Mouse (Mus musculus) neural tube, embryonic 12.5 days (tissue): ENCODE data around the gene Rab3a. TPM values are rescaled to one million over a fixed set of nuclear protein-coding genes. Genes with fewer than 3 reads are reported as not detected.

Source experiments
- ATAC-seq: fragments of 200-750 bp; cut with Nextera tagmentation; 2 replicates; pipeline ENCODE4 v1.8.0; 2017; ENCODE audit warnings: low read depth, mild to moderate bottlenecking, moderate TSS enrichment, moderate library complexity; ENCODE audit not compliant: low FRiP score
- H3K27ac ChIP-seq: fragments of 300-500 bp; sonication (generic); 2 replicates; pipeline ENCODE4 v1.5.1; 2016
- H3K27me3 ChIP-seq: fragments of 300-500 bp; sonication (generic); replicated peaks from 2 replicates; pipeline ENCODE4 v1.6.1; 2016; ENCODE audit warnings: mild to moderate bottlenecking
- H3K36me3 ChIP-seq: fragments of 300-500 bp; sonication (generic); 2 replicates; pipeline ENCODE4 v1.6.1; 2016; ENCODE audit warnings: mild to moderate bottlenecking
- H3K4me1 ChIP-seq: fragments of 300-500 bp; sonication (generic); 2 replicates; pipeline ENCODE4 v1.6.1; 2016
- H3K4me2 ChIP-seq: fragments of 300-500 bp; sonication (generic); replicated peaks from 2 replicates; pipeline ENCODE4 v1.6.1; 2016; ENCODE audit warnings: mild to moderate bottlenecking
- H3K4me3 ChIP-seq: fragments of 300-500 bp; sonication (generic); 2 replicates; pipeline ENCODE4 v1.5.1; 2016
- H3K9ac ChIP-seq: fragments of 300-500 bp; sonication (generic); 2 replicates; pipeline ENCODE4 v1.6.1; 2016; ENCODE audit warnings: mild to moderate bottlenecking
- H3K9me3 ChIP-seq: fragments of 300-500 bp; sonication (generic); 2 replicates; pipeline ENCODE4 v1.6.1; 2016; ENCODE audit warnings: mild to moderate bottlenecking
- WGBS: fragments of 180-500 bp; shearing (Covaris S2); methylation state at CpG from one replicate; pipeline ENCODE4 v1.1.7; 2016; 5-methylcytosine and 5-hydroxymethylcytosine counted together
- polyA plus RNA-seq: library from polyadenylated mRNA; unstranded; fragments of >200 nt; fragmentation: Nextera tagmentation; extraction: Ambion mirVana; gene quantifications from 2 replicates; pipeline ENCODE4 v1.2.1, GENCODE M21; 2016

Gene Rab3a
- polyA plus RNA-seq, 1 experiment from 2014 or later: 199 TPM

DNA sequence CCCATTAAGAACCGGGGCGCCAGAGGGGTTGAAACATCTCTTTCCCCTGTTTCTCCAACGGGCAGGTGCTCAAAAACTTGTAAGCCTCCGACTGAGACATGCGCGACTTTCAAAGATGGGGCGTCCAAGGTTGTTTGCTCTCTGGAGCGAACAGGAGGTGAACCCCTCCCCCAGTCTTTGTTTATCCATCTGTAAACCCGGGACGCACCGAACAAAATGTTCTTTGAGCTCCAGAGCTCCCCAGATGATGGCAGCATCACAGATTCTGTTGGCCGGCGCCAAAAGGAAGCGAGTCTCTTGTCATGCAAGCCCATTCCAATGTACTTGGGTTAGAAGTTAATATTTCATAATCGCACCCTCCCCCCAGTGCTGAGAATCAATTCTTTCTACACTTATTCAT, 43.8 kb downstream of the Rab3a start:
- Histone ChIP-seq H3K27ac (no peak overlapping the region), H3K27me3 (peaks cover 44% of the 10 kb centered on the region), H3K4me2 (peak overlapping the region; percentile 84), H3K4me3 (peak overlapping the region; percentile 52), H3K36me3 (no peaks in the 10 kb centered on the region), H3K4me1 (peaks cover 18% of the 10 kb centered on the region), H3K9ac (no peak overlapping the region; the same call in 1 of the 2 replicates), H3K9me3 (no peaks in the 10 kb centered on the region)
- WGBS: 13% methylated on average over 15 of the region's 15 CpGs
- ATAC-seq: no peak

DNA sequence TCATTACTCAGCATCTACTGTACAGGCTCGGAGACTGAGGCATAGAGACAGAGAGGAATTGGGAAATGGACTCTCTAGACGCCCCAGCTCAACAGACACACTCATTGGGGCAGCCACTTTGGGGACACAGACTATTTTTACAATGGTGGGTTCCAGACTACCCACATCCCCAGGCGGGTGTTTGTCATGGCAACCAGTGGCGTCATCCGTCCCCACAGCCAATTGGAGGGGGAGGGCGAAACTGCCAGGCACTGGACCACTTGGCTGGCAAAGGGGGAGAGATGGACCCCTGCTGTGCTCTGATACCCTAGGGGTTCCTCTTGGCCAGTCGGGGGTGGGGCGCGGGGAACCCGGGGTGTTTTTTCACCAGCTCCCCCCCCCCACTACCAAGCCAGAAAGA, 46.2 kb downstream of the Rab3a start:
- 45% methylated on average over 10 of the region's 10 CpGs for WGBS
- Histone ChIP-seq H3K27ac (no peak overlapping the region), H3K9me3 (no peaks in the 10 kb centered on the region), H3K4me3 (no peak overlapping the region), H3K36me3 (no peaks in the 10 kb centered on the region), H3K9ac (no peak overlapping the region), H3K27me3 (peaks cover 61% of the 10 kb centered on the region), H3K4me2 (no peak overlapping the region), H3K4me1 (peaks cover 32% of the 10 kb centered on the region)
- ATAC-seq: no peak

DNA sequence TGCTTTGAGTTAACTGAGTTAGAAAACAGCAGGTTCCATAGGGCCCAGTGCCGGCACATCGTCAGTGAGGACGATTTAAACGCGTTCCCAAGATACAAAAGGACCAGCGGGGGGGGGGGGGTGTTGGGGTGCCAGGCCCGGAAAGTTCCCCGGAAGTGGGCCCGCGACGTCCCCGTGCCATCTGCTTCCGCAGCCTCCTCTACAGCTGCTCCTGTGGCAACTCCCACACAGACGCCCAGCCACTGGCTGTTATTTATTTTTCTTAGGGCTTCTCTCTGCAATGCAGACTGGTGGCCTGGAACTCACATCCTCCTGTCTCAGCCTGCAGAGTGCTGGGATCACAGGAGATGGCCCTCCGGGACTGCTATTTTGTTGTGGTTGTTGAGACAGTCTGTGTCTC, 46.7 kb downstream of the Rab3a start:
- no peaks in the 10 kb centered on the region for H3K36me3 ChIP-seq
- peaks cover 32% of the 10 kb centered on the region for H3K4me1 ChIP-seq
- H3K27ac ChIP-seq: no peak overlapping the region
- no peak overlapping the region for H3K4me3 ChIP-seq
- H3K9me3 ChIP-seq: no peaks in the 10 kb centered on the region
- H3K4me2 ChIP-seq: no peak overlapping the region
- H3K27me3 ChIP-seq: peaks cover 65% of the 10 kb centered on the region
- WGBS: 28% methylated on average over 15 of the region's 15 CpGs
- no peak overlapping the region for H3K9ac ChIP-seq
- ATAC-seq: no peak

DNA sequence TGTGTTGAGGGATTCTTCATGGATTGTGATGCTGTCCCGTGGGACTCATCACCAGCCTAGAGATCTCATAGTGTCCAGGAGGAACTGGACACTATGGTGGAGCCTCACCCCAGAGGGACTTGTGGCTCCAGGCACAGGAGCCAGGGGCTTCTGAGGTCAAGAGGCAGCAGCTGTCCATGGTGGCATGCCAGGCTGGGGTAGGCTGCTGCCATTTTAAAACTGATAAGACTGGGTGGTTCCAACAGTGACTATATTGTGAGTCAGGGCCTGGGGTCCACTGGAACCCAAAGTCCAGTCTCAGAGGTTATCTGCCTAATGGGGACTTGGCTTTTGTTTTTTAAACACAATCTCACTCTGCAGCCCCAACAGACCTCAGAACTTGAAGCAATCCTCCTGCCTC, 47.4 kb downstream of the Rab3a start:
- H3K9me3 ChIP-seq: no peaks in the 10 kb centered on the region
- no peak for ATAC-seq
- no peak overlapping the region for H3K4me3 ChIP-seq
- 81% methylated on average over 1 of the region's 1 CpGs for WGBS
- H3K4me1 ChIP-seq: peaks cover 28% of the 10 kb centered on the region
- H3K36me3 ChIP-seq: no peaks in the 10 kb centered on the region
- peaks cover 65% of the 10 kb centered on the region for H3K27me3 ChIP-seq
- no peak overlapping the region for H3K4me2 ChIP-seq
- H3K9ac ChIP-seq: no peak overlapping the region
- no peak overlapping the region for H3K27ac ChIP-seq

DNA sequence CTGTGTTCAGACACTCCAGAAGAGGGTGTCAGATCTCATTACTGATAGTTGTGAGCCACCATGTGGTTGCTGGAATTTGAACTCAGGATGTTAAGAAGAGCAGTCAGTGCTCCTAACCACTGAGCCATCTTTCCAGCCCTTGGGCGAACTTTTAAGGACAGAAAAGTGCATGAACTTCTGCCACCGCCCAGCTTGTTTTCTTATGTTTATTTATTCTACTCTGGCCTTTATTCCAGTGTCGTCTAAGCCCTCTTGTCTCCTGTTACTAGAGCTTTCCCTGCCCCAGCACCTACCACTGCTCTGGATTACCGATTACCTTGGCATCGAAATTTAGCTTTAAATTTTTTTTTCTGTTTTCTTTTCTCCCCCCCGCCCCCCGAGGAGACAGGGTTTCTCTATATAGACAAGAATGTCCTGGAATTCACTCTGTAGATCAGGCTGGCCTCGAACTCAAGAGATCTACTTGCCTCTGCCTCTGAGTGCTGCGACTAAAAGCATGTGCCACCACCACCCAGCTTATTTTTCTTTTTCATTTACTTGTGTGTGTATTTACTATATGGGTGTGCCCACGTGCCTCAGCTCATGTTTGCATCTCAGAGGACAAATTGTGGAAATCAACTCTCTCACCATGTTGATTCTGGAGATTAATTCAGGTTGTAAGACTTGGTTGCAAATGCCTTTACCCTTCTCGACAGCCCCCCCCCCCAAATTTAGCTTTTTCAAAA, 48.5 kb downstream of the Rab3a start:
- Histone ChIP-seq H3K4me3 (no peak overlapping the region), H3K27ac (no peak overlapping the region), H3K4me2 (0 out of 2 replicates have a peak overlapping the region, but pooled peaks have one; percentile 78), H3K9me3 (no peaks in the 10 kb centered on the region), H3K27me3 (peaks cover 65% of the 10 kb centered on the region), H3K36me3 (no peaks in the 10 kb centered on the region), H3K4me1 (peaks cover 23% of the 10 kb centered on the region), H3K9ac (no peak overlapping the region)
- 75% methylated on average over 11 of the region's 11 CpGs for WGBS
- ATAC-seq: no peak

DNA sequence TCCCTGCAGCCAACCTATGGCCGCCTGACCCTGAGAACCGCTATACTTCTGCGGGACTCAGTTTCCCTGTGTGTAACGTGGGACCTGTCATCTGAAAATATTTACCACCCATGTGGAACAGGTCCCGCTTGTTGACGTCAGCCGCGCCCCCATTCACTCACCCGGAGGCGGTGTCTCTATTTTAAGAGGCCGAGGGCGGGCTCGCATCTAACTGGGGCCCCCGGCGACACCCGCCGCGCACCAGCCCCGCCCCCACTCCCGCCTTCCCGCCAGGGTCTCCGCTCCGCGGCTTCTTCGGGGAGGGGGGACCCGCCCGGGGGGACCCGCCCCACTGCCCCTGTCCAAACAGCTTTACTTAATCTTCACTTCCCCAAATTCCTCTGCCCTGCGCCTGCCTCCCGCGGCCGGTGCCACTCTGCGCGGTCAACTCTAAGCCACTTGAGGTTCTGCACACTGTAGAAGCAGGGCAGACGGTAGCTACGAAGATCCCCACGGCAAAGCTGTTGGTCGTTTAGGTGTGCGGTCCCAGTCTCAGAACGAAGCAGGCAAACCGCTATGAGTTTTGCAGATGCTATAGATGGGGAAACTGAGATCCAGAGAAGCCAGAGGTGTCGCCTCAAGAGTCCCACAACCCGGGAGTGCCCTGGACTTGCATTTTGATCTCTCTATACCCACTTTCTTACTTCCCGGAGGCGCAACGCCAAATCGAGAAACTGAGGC, 49.4 kb downstream of the Rab3a start:
- 0 out of 2 replicates have a peak, but pooled peaks have one; percentile 14 for ATAC-seq
- Histone ChIP-seq H3K36me3 (no peaks in the 10 kb centered on the region), H3K9me3 (no peaks in the 10 kb centered on the region), H3K27me3 (peaks cover 55% of the 10 kb centered on the region), H3K4me2 (peak overlapping the region; percentile 78), H3K4me3 (peak overlapping the region; percentile 49), H3K4me1 (peaks cover 19% of the 10 kb centered on the region), H3K9ac (peak overlapping the region; percentile 41), H3K27ac (no peak overlapping the region)
- 2% methylated on average over 47 of the region's 47 CpGs for WGBS

DNA sequence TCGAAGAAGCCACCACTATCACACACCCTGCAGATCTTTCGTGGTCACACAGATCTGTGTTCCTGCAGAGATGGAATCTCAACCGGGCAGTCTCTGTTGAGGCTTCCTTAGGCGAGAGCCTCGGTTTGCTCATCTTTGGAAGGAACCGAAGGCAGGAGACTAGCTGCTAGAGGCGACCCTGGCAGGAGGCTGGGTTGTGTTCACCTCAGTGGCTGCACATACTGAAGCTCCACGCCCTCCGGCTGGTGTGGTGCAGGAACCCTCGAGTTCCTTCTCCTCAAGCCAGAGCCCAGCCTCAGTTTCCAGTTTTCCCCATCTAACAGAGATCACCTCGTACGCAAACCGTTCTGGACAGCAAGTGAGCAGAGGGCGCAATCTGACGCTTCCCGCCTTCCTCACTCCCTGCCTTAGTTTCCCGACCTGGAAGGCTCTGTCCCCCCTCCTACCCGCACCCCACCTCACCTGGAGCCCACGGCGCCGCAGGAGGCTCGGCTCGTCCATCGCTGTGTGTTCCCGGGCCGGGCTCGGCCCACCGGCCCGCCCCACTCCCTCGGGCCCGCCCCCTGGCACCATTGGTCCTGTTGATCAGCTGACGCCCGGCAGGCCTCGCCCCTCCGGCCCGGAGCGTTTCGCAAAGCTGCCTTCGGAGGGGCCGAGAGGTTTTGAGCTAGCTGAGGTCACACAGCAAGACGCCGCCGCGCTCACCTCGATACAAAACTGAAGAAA, 50.2 kb downstream of the Rab3a start, which contains the start of gene Mast3:
Mast3 (minus strand) TSS at position 574 of the 726 bp plus-strand sequence.
- peaks cover 48% of the 10 kb centered on the region for H3K27me3 ChIP-seq
- H3K4me1 ChIP-seq: peaks cover 19% of the 10 kb centered on the region
- ATAC-seq: peak; percentile 84
- no peaks in the 10 kb centered on the region for H3K36me3 ChIP-seq
- peak within 1 kb of the TSS; percentile 41 for H3K9ac ChIP-seq
- peak within 1 kb of the TSS; percentile 78 for H3K4me2 ChIP-seq
- under 1% methylated on average over 45 of the region's 45 CpGs for WGBS
- H3K27ac ChIP-seq: no peak within 1 kb of the TSS
- H3K4me3 ChIP-seq: peak within 1 kb of the TSS; percentile 49
- H3K9me3 ChIP-seq: no peaks in the 10 kb centered on the region

DNA sequence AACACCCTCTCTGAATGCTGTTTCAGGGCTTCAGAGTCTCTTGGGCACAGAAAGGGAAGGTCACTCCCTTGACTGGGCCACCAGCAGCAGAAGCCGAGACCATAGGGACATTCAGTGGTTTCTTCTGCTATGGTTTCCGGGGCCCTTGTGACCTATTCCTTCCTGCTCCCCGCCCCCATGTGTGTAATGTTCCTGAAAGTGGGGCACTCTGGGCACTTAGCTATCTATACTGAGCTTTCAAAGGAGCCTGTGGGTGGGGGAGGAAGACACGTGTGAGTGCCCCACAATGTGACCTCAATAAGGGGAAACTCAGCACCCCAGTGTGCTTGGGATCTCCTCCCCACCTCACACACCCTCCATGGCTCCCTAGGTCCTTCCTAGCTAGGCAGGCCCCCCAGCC, 52.1 kb downstream of the Rab3a start:
- no peak for ATAC-seq
- H3K27me3 ChIP-seq: peaks cover 41% of the 10 kb centered on the region

DNA sequence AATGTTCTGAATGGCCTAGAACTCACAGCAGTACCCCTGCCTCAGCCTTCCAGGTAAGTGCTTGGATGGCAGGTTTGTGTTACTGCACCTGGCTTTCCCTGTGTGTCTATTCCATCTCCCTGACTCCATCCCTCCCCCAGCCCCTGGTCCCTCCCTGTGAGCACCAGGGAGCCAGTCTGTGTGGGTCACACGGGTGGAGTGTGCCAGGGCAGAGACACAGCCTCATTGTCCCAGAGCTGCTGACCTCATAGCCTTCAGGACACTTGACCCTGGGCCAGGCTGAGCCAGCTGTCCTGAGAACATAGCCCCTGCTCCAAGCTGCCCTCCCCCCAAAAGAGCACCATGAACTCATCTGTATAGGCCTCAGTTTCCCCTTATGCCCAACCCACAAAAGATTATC, 52.8 kb downstream of the Rab3a start:
- no peak overlapping the region for H3K9ac ChIP-seq
- WGBS: 43% methylated on average over 1 of the region's 1 CpGs
- H3K4me2 ChIP-seq: no peak overlapping the region
- H3K27me3 ChIP-seq: peaks cover 35% of the 10 kb centered on the region
- no peak overlapping the region for H3K4me3 ChIP-seq
- H3K9me3 ChIP-seq: no peaks in the 10 kb centered on the region
- ATAC-seq: no peak
- no peaks in the 10 kb centered on the region for H3K36me3 ChIP-seq
- H3K4me1 ChIP-seq: peaks cover 15% of the 10 kb centered on the region
- no peak overlapping the region for H3K27ac ChIP-seq

More for the DNA sequence above, 52.1 kb downstream of the Rab3a start:
- peaks cover 15% of the 10 kb centered on the region for H3K4me1 ChIP-seq
- no peaks in the 10 kb centered on the region for H3K9me3 ChIP-seq
- H3K4me3 ChIP-seq: no peak overlapping the region
- no peak overlapping the region for H3K4me2 ChIP-seq
- no peak overlapping the region for H3K9ac ChIP-seq
- no peak overlapping the region for H3K27ac ChIP-seq
- WGBS: 70% methylated on average over 4 of the region's 4 CpGs
- no peaks in the 10 kb centered on the region for H3K36me3 ChIP-seq

DNA sequence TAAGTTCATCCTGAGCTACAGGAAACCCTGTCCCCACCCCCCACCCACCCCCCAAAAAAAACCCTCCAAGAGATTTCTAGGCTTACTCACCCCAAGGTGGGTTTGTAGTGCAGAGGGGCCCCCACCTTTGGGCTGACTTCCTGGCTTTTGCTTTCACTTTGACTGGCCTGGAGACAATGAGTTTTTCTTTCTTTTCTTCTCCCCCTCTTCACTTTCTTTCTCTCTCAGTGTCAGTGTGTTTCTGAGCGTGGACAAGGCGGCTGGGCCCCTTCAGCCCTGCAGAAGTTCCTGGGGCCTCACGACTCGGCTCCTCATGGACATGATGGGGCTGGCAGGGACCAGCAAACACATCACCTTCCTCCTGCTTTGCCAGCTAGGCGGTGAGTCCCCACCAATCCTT, 53.8 kb downstream of the Rab3a start, which contains the start of gene Il12rb1:
Il12rb1 (plus strand) TSS at position 211 of the 400 bp plus-strand sequence.
- Histone ChIP-seq H3K9me3 (no peaks in the 10 kb centered on the region), H3K9ac (no peak within 1 kb of the TSS), H3K4me2 (no peak within 1 kb of the TSS), H3K27me3 (peaks cover 32% of the 10 kb centered on the region), H3K36me3 (no peaks in the 10 kb centered on the region), H3K4me3 (no peak within 1 kb of the TSS), H3K4me1 (peaks cover 15% of the 10 kb centered on the region), H3K27ac (no peak within 1 kb of the TSS)
- ATAC-seq: no peak
- 64% methylated on average over 5 of the region's 5 CpGs for WGBS
